Mouse (Mus musculus) embryonic facial prominence, embryonic 13.5 days (tissue): ENCODE data around the gene Npepps. TPM values are rescaled to one million over a fixed set of nuclear protein-coding genes. Genes with fewer than 3 reads are reported as not detected.

Source experiments
- ATAC-seq: fragments of 200-750 bp; cut with Nextera tagmentation; 2 replicates; pipeline ENCODE4 v1.8.0; 2017; ENCODE audit warnings: low read depth; ENCODE audit not compliant: insufficient number of reproducible peaks, insufficient read depth, low FRiP score, low TSS enrichment
- H3K27ac ChIP-seq: fragments of 300-500 bp; sonication (generic); 2 replicates; pipeline ENCODE4 v1.5.1; 2015; ENCODE audit warnings: moderate library complexity, mild to moderate bottlenecking, inconsistent platforms
- H3K27me3 ChIP-seq: fragments of 300-500 bp; sonication (generic); 2 replicates; pipeline ENCODE4 v1.6.1; 2015; ENCODE audit warnings: mild to moderate bottlenecking, inconsistent platforms
- H3K36me3 ChIP-seq: fragments of 300-500 bp; sonication (generic); 2 replicates; pipeline ENCODE4 v1.6.1; 2015; ENCODE audit warnings: mild to moderate bottlenecking, inconsistent platforms
- H3K4me1 ChIP-seq: fragments of 300-500 bp; sonication (generic); 2 replicates; pipeline ENCODE4 v1.6.1; 2015; ENCODE audit warnings: inconsistent platforms
- H3K4me2 ChIP-seq: fragments of 300-500 bp; sonication (generic); 2 replicates; pipeline ENCODE4 v1.6.1; 2015; ENCODE audit warnings: moderate library complexity, mild to moderate bottlenecking, inconsistent platforms
- H3K4me3 ChIP-seq: fragments of 300-500 bp; sonication (generic); 2 replicates; pipeline ENCODE4 v1.5.1; 2015; ENCODE audit warnings: mild to moderate bottlenecking, inconsistent platforms
- H3K9ac ChIP-seq: fragments of 300-500 bp; sonication (generic); 2 replicates; pipeline ENCODE4 v1.6.1; 2015; ENCODE audit warnings: mild to moderate bottlenecking, inconsistent platforms
- H3K9me3 ChIP-seq: fragments of 300-500 bp; sonication (generic); 2 replicates; pipeline ENCODE4 v1.6.1; 2016; ENCODE audit warnings: inconsistent platforms
- WGBS: fragments of 180-500 bp; shearing (Covaris S2); methylation state at CpG from one replicate; pipeline ENCODE4 v1.1.7; 2015; ENCODE audit warnings: mixed read lengths; 5-methylcytosine and 5-hydroxymethylcytosine counted together
- polyA plus RNA-seq: library from polyadenylated mRNA; unstranded; fragments of >200 nt; fragmentation: Nextera tagmentation; extraction: Ambion mirVana; gene quantifications from 2 replicates; pipeline ENCODE4 v1.2.1, GENCODE M21; 2015

The Npepps gene
- polyA plus RNA-seq, 1 experiment from 2014 or later: 95.4 TPM

GRCm38 (mm10) chr11:97228985-97229384, 51.5 kb downstream of the Npepps start:
- Histone ChIP-seq H3K4me3 (no peak overlapping the region), H3K4me2 (no peak overlapping the region), H3K4me1 (no peaks in the 10 kb centered on the region), H3K9ac (no peak overlapping the region), H3K9me3 (no peaks in the 10 kb centered on the region), H3K27me3 (no peaks in the 10 kb centered on the region), H3K36me3 (peaks cover 81% of the 10 kb centered on the region), H3K27ac (no peak overlapping the region)
- ATAC-seq: no peak
- 96% methylated on average over 7 of the region's 7 CpGs for WGBS

DNA sequence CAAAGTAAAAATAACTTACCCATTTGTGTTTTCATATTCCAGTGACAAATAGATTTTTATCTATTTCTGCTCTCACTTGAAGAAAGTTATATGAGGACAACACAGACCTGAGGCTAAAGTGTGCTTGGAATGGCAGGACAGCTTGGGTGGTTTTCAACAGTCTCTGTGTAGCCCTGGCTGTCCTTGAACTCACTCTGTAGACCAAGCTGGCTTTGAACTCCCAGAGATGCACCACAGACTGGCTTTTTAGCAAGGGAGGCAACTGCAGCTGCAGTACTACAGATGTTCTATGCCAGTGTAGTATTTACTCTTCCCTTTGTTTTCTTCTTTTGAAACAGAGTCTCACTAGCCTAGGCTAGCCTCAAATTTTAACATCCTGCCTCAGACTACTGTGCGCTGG, 54.3 kb downstream of the Npepps start:
- 98% methylated on average over 1 of the region's 1 CpGs for WGBS
- Histone ChIP-seq H3K4me1 (no peaks in the 10 kb centered on the region), H3K27ac (no peak overlapping the region), H3K4me2 (no peak overlapping the region), H3K27me3 (no peaks in the 10 kb centered on the region), H3K36me3 (peaks cover 81% of the 10 kb centered on the region), H3K9ac (no peak overlapping the region), H3K9me3 (no peaks in the 10 kb centered on the region), H3K4me3 (no peak overlapping the region)
- no peak for ATAC-seq

DNA sequence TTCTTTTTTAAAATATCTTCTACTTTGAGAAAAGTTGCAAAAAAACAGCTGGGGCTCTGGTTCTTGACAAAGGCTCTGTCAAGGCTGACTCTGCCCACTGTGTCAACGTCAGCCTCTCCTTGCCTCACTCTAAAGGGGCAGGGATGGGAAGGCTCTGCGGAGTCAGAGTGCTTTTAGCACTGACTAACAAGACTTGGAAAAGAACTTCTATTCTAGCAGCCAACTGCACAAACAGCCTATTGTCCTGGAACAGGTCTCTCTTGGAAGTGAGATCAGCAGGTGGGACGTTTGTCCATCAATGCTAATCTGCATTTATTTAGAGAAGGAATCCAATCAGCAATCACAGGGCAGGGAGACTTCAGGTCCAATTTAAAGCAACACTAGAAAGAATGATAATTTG, 57.0 kb downstream of the Npepps start:
- 66% methylated on average over 3 of the region's 3 CpGs for WGBS
- Histone ChIP-seq H3K36me3 (peaks cover 82% of the 10 kb centered on the region), H3K9ac (no peak overlapping the region), H3K4me3 (no peak overlapping the region), H3K4me2 (no peak overlapping the region), H3K27ac (no peak overlapping the region), H3K9me3 (no peaks in the 10 kb centered on the region), H3K4me1 (no peaks in the 10 kb centered on the region), H3K27me3 (no peaks in the 10 kb centered on the region)
- ATAC-seq: no peak

- Histone ChIP-seq H3K9me3 (no peaks in the 10 kb centered on the region), H3K27me3 (no peaks in the 10 kb centered on the region), H3K36me3 (peaks cover 83% of the 10 kb centered on the region), H3K9ac (no peak overlapping the region), H3K4me3 (no peak overlapping the region), H3K27ac (no peak overlapping the region), H3K4me1 (no peaks in the 10 kb centered on the region), H3K4me2 (no peak overlapping the region)
- 93% methylated on average over 2 of the region's 2 CpGs for WGBS
- ATAC-seq: no peak
Measured at GRCm38 (mm10) chr11:97221611-97222010, 58.8 kb downstream of the Npepps start.

- H3K4me1 ChIP-seq: no peaks in the 10 kb centered on the region
- 87% methylated on average over 3 of the region's 3 CpGs for WGBS
- H3K36me3 ChIP-seq: peaks cover 88% of the 10 kb centered on the region
- ATAC-seq: no peak
- no peak overlapping the region for H3K4me2 ChIP-seq
- H3K27ac ChIP-seq: no peak overlapping the region
- no peaks in the 10 kb centered on the region for H3K9me3 ChIP-seq
- no peaks in the 10 kb centered on the region for H3K27me3 ChIP-seq
- no peak overlapping the region for H3K4me3 ChIP-seq
- no peak overlapping the region for H3K9ac ChIP-seq
Measured at GRCm38 (mm10) chr11:97220211-97220610, 60.2 kb downstream of the Npepps start.

GRCm38 (mm10) chr11:97214411-97214810, 66.0 kb downstream of the Npepps start:
- H3K36me3 ChIP-seq: peaks cover 93% of the 10 kb centered on the region
- no peak overlapping the region for H3K9ac ChIP-seq
- ATAC-seq: no peak
- H3K4me3 ChIP-seq: no peak overlapping the region
- WGBS: 90% methylated on average over 5 of the region's 5 CpGs
- H3K27me3 ChIP-seq: no peaks in the 10 kb centered on the region
- no peak overlapping the region for H3K27ac ChIP-seq
- H3K9me3 ChIP-seq: no peaks in the 10 kb centered on the region
- no peaks in the 10 kb centered on the region for H3K4me1 ChIP-seq
- H3K4me2 ChIP-seq: no peak overlapping the region

DNA sequence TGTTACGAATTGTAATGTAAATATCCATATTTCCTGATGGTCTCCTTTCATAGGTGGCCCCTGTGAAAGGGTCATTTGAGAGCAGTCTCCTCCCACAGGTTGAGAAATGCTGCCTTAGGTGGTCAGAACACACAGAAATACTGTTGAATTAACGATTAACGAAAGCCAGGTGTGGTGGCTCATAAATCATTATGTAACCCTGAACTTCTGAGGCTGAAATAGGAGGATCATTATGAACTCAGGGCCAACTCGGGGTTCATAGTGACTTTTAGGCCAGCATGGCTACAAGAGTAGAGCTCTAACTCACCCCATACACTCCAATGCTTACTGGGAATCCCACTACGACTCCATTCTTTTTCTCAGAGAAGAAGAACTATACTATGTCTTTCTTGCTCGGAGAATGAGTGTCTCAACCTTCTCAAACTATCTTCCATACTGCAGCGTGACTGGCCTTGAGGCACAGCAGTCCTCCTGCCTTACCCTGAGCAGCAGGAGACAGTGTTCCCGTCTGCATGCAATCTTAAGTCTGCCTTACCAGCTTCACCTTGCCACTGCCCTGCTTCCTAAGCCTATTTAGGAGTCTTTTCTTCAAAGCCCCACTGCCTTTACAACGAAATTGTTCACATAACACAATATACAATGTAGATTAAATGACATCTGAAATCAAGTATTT, 69.6 kb downstream of the Npepps start:
- H3K27ac ChIP-seq: no peak overlapping the region
- H3K9me3 ChIP-seq: no peaks in the 10 kb centered on the region
- H3K9ac ChIP-seq: no peak overlapping the region
- no peak overlapping the region for H3K4me2 ChIP-seq
- no peak overlapping the region for H3K4me3 ChIP-seq
- WGBS: 80% methylated on average over 9 of the region's 9 CpGs
- no peak for ATAC-seq
- H3K27me3 ChIP-seq: no peaks in the 10 kb centered on the region
- H3K36me3 ChIP-seq: peaks cover 91% of the 10 kb centered on the region
- no peaks in the 10 kb centered on the region for H3K4me1 ChIP-seq

- Histone ChIP-seq H3K9me3 (no peaks in the 10 kb centered on the region), H3K36me3 (peaks cover 62% of the 10 kb centered on the region), H3K4me3 (no peak overlapping the region), H3K27me3 (no peaks in the 10 kb centered on the region), H3K9ac (no peak overlapping the region), H3K4me2 (no peak overlapping the region), H3K27ac (no peak overlapping the region), H3K4me1 (no peaks in the 10 kb centered on the region)
- WGBS: 85% methylated on average over 8 of the region's 8 CpGs
- ATAC-seq: no peak
Measured at GRCm38 (mm10) chr11:97207011-97207422, 73.4 kb downstream of the Npepps start.

DNA sequence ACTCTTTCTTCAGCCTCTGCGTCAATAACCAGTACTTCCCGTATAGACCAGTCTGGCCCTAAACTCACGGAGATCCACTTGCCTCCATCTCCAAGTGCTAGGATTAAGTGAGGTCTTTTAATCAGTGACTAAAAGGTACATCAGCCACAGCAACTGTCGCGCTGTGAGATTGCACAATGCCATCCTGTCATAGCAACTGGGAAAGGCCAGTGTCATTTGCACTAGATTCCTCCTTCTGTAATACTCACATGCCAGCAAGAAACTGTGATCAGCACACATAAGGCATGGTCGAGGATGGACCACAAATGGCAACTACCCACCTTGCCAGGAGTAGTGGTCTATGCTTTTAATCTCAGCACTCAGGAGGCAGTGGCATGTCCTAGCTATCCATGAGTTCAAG, 80.9 kb downstream of the Npepps start:
- Histone ChIP-seq H3K9me3 (no peaks in the 10 kb centered on the region), H3K36me3 (no peaks in the 10 kb centered on the region), H3K27me3 (no peaks in the 10 kb centered on the region), H3K9ac (no peak overlapping the region), H3K4me2 (no peak overlapping the region), H3K27ac (no peak overlapping the region), H3K4me3 (no peak overlapping the region), H3K4me1 (no peaks in the 10 kb centered on the region)
- 86% methylated on average over 6 of the region's 6 CpGs for WGBS
- ATAC-seq: no peak

GRCm38 (mm10) chr11:97198601-97199000, 81.8 kb downstream of the Npepps start:
- Histone ChIP-seq H3K36me3 (no peaks in the 10 kb centered on the region), H3K27me3 (no peaks in the 10 kb centered on the region), H3K4me3 (no peak overlapping the region), H3K9ac (no peak overlapping the region), H3K9me3 (no peaks in the 10 kb centered on the region), H3K4me1 (no peaks in the 10 kb centered on the region), H3K27ac (no peak overlapping the region), H3K4me2 (no peak overlapping the region)
- ATAC-seq: no peak
- WGBS: 23% methylated on average over 5 of the region's 5 CpGs

- 79% methylated on average over 8 of the region's 8 CpGs for WGBS
- Histone ChIP-seq H3K27me3 (no peaks in the 10 kb centered on the region), H3K4me2 (no peak overlapping the region), H3K4me3 (no peak overlapping the region), H3K9ac (no peak overlapping the region), H3K4me1 (no peaks in the 10 kb centered on the region), H3K36me3 (no peaks in the 10 kb centered on the region), H3K27ac (no peak overlapping the region), H3K9me3 (no peaks in the 10 kb centered on the region)
- no peak for ATAC-seq
Measured at GRCm38 (mm10) chr11:97197021-97197420, 83.4 kb downstream of the Npepps start.

DNA sequence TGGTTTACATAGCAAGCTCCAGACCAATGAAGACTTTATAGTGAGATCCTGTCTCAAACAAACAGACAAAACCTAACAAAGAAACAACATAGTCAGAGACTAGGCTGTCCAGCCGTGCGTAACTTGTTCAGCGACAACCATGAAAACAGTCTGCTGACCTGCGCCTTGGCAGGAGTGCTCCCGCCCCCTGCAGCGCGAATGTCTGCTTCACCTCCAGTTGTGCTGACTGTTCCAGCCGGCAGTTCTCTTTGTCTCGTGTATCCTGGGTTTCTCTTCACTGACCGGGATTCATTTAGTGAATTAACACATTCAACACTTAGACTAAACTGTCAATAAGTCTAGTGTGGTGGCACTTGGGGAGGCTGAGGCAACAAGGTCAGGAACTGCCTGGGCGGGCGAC, 83.9 kb downstream of the Npepps start:
- Histone ChIP-seq H3K9me3 (no peaks in the 10 kb centered on the region), H3K27me3 (no peaks in the 10 kb centered on the region), H3K4me2 (no peak overlapping the region), H3K4me3 (no peak overlapping the region), H3K9ac (no peak overlapping the region), H3K27ac (no peak overlapping the region), H3K4me1 (no peaks in the 10 kb centered on the region), H3K36me3 (no peaks in the 10 kb centered on the region)
- ATAC-seq: no peak
- 70% methylated on average over 12 of the region's 12 CpGs for WGBS

DNA sequence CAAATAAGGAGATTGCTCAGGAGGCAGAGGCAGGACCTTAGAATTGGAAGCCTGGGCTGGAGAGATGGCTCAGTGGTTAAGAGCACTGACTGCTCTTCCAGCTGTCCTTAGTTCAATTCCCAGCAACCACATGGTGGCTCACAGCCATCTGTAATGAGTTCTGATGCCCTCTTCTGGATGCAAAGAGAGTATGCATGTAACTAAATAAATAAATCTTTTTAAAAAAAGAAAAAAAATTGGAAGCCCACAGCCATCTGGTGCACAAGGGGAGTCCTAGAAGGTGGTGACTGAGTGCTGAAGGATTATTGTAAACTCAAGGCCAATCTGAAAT, 87.9 kb downstream of the Npepps start:
- no peaks in the 10 kb centered on the region for H3K27me3 ChIP-seq
- H3K4me3 ChIP-seq: no peak overlapping the region
- H3K36me3 ChIP-seq: no peaks in the 10 kb centered on the region
- H3K4me1 ChIP-seq: peaks cover 12% of the 10 kb centered on the region
- H3K27ac ChIP-seq: no peak overlapping the region
- no peak for ATAC-seq
- no peak overlapping the region for H3K4me2 ChIP-seq
- H3K9ac ChIP-seq: no peak overlapping the region
- H3K9me3 ChIP-seq: no peaks in the 10 kb centered on the region
